Mouse (Mus musculus): ENCODE data around the gene Hsdl1.

GRCm38 (mm10) chr8:119558603-119559401 lies 16.2 kb downstream of the Hsdl1 start, which contains the start of gene Mbtps1:
- TF ChIP-seq CTCF (IDR thresholded peaks at IDR 0.05; ENCODE audit: low read depth) = no peak
- peak; percentile 57 for TF ChIP-seq EP300 (IDR thresholded peaks at IDR 0.05; ENCODE audit: low read depth)

Data from liver, embryonic 14.5 days (tissue).